Mouse (Mus musculus): ENCODE measurements around the gene Cacna2d3.

- no peak for TF ChIP-seq CTCF (conservative IDR thresholded peaks at IDR 0.05 in 1 of 2, IDR thresholded peaks at IDR 0.05 in 1 of 2; ENCODE audit: low read depth in 2 of 2, low read length in 2 of 2)
- no peak for TF ChIP-seq MAX (IDR thresholded peaks at IDR 0.05; ENCODE audit: low read length)
- no peak for TF ChIP-seq ZMIZ1 (IDR thresholded peaks at IDR 0.05; ENCODE audit: low read depth, low read length)
- TF ChIP-seq USF2 (conservative IDR thresholded peaks at IDR 0.05; ENCODE audit: low read depth, low read length), result no peak
Measured at GRCm38 (mm10) chr14:29581961-29582360, 139.7 kb downstream of the Cacna2d3 start.

Data from CH12.LX (cell line).